Mouse (Mus musculus): ENCODE measurements around the gene Tmem186. TPM values are rescaled to one million over a fixed set of nuclear protein-coding genes. Genes with fewer than 3 reads are reported as not detected.
A peak's percentile ranks its signal among the peaks of the same experiment; 100 is the strongest.

Tmem186 gene
- total and polyA plus RNA-seq, 2 experiments from 2014 or later: 14.8 to 21.8 TPM

DNA sequence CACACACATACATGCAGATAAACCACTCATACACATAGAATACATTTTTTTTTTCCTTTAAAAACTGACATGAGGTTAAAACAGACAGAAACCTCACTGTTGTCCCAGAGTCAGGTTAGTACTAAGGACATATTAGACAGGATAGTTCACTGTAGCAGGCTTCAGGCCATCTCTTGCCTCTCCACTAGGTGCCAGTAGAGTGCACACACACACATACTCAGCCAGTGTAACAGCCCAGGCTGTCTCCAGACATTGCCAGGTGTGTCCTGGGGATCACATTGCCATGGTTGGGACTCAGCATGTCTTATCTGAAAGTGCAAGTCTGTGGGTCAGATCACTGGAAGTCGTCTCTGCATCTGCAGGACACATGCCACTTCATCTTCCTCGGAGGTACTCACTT is 6.3 kb upstream of the Tmem186 start:
- WGBS: 57% methylated on average over 2 of the region's 2 CpGs
- no peak overlapping the region for H3K9ac ChIP-seq (replicated peaks; ENCODE audit: low read depth, low read length)
- TF ChIP-seq CTCF (IDR thresholded peaks at IDR 0.05; ENCODE audit: low read depth): peak; percentile 75
- no peak for TF ChIP-seq EP300 (IDR thresholded peaks at IDR 0.05; ENCODE audit: low read depth)
- no peak overlapping the region for H3K4me2 ChIP-seq (ENCODE audit: low read depth, low read length)
- no peaks in the 10 kb centered on the region for H3K9me3 ChIP-seq (replicated peaks; ENCODE audit: control insufficient read depth, low read length)
- H3K27ac ChIP-seq (ENCODE audit: low read depth): no peak overlapping the region
- DNase-seq (ENCODE audit: low spot score): peak; percentile 32
- H3K4me3 ChIP-seq (ENCODE audit: low read depth, low read length): no peak overlapping the region
- peaks cover 3% of the 10 kb centered on the region; the same call in 1 of the 2 replicates for H3K4me1 ChIP-seq (ENCODE audit: control insufficient read depth, insufficient read depth)
- H3K36me3 ChIP-seq (replicated peaks; ENCODE audit: control insufficient read depth, insufficient read depth, low read length): peaks cover 62% of the 10 kb centered on the region
- no peaks in the 10 kb centered on the region for H3K27me3 ChIP-seq (ENCODE audit: control insufficient read depth, insufficient read depth, low read length)
- peak; percentile 87 for ATAC-seq (ENCODE audit: insufficient read depth, low read depth)

DNA sequence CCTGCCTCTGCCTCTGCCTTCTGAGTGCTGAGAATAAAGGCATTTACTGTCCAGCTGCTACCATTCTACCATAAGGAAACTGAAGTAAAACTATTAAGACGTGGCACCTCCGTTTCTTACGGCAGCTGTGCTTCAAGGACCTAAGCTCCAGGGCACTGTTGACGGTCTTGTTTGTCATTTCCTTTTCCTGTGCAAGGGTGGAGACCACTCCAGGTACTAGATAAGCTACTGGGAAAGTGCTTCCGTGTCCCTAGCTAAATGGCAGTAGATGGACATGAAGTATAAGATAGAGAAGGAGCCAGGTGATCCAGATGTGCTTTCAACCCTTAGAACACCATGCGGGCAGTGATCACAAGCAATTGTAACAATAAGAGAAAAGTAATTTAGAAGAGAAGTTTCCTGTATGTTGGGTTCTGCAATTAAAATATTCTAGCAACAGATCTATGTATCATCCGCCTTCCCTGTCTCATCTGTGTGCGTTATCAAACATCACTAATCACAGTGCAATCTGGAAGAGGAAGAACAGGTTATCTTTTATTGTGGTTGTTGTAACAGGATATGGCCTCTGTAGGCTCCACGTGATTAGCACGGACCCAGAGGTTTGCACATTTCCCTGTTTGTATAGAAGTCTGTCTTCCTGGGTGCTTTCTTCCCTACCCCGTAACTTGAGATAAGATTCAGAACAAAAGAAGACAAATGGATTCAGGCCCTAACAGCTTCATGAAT is 2.1 kb upstream of the Tmem186 start:
- 65% methylated on average over 11 of the region's 11 CpGs for WGBS
- no peak overlapping the region for H3K4me3 ChIP-seq (ENCODE audit: low read depth, low read length)
- no peak overlapping the region for H3K27ac ChIP-seq (ENCODE audit: low read depth)
- H3K4me1 ChIP-seq (ENCODE audit: control insufficient read depth, insufficient read depth): peaks cover 12% of the 10 kb centered on the region
- DNase-seq (ENCODE audit: low spot score): no peak
- TF ChIP-seq EP300 (IDR thresholded peaks at IDR 0.05; ENCODE audit: low read depth) (no peak), CTCF (IDR thresholded peaks at IDR 0.05; ENCODE audit: low read depth) (no peak)
- peaks cover 21% of the 10 kb centered on the region for H3K36me3 ChIP-seq (replicated peaks; ENCODE audit: control insufficient read depth, insufficient read depth, low read length)
- H3K4me2 ChIP-seq (ENCODE audit: low read depth, low read length): no peak overlapping the region
- no peak for ATAC-seq (ENCODE audit: insufficient read depth, low read depth)
- H3K9me3 ChIP-seq (replicated peaks; ENCODE audit: control insufficient read depth, low read length): no peaks in the 10 kb centered on the region
- no peak overlapping the region for H3K9ac ChIP-seq (replicated peaks; ENCODE audit: low read depth, low read length)
- H3K27me3 ChIP-seq (ENCODE audit: control insufficient read depth, insufficient read depth, low read length): no peaks in the 10 kb centered on the region

DNA sequence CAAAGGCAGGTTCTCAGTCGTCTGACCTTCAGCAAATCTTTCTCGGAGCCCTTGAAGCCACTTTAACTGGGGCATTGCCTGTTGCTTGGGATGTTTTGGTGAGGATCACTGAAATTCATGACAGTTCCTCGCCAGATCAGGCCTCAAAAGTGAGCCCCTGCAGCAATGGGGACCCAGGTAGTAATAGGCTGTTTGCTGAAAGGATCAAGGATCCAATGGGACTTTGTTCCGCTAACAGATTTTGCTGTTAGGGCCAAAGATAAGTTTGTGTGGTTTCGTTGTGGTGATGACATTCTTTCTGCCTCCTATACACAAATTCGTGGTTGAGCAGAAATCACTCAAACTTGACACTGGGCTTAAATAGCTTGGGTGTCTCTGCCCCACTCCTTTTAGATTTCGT is 619 bp upstream of the Tmem186 start:
- peak overlapping the region; percentile 82 for H3K4me2 ChIP-seq (ENCODE audit: low read depth, low read length)
- DNase-seq (ENCODE audit: low spot score) (no peak), ATAC-seq (ENCODE audit: insufficient read depth, low read depth) (no peak)
- TF ChIP-seq EP300 (IDR thresholded peaks at IDR 0.05; ENCODE audit: low read depth) (no peak), CTCF (IDR thresholded peaks at IDR 0.05; ENCODE audit: low read depth) (no peak)
- no peaks in the 10 kb centered on the region for H3K27me3 ChIP-seq (ENCODE audit: control insufficient read depth, insufficient read depth, low read length)
- peaks cover 12% of the 10 kb centered on the region for H3K4me1 ChIP-seq (ENCODE audit: control insufficient read depth, insufficient read depth)
- peak overlapping the region; percentile 91 for H3K27ac ChIP-seq (ENCODE audit: low read depth)
- peak overlapping the region; percentile 84 for H3K9ac ChIP-seq (replicated peaks; ENCODE audit: low read depth, low read length)
- no peaks in the 10 kb centered on the region for H3K9me3 ChIP-seq (replicated peaks; ENCODE audit: control insufficient read depth, low read length)
- 28% methylated on average over 7 of the region's 7 CpGs for WGBS
- H3K36me3 ChIP-seq (replicated peaks; ENCODE audit: control insufficient read depth, insufficient read depth, low read length): peaks cover 7% of the 10 kb centered on the region
- peak overlapping the region; percentile 86 for H3K4me3 ChIP-seq (ENCODE audit: low read depth, low read length)

DNA sequence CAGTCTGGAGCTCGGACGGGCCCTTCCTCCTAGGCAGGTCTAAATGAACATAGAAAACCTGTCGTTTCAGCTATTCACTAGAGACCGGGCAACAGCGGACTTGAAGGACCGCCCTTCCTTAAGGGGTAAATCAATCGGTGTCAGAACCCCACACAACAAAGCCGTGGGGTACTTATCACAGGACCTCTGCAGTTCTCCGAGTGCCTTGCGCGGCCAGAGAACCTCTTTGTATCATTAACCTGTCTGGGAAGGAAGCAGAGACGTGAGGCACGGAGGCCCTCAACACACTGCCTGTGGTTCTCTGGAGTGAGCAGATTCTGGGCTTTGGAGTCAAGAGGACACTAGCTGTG is 670 bp downstream of the Tmem186 start:
- ATAC-seq (ENCODE audit: insufficient read depth, low read depth): no peak
- WGBS: 0% methylated on average over 13 of the region's 13 CpGs

DNA sequence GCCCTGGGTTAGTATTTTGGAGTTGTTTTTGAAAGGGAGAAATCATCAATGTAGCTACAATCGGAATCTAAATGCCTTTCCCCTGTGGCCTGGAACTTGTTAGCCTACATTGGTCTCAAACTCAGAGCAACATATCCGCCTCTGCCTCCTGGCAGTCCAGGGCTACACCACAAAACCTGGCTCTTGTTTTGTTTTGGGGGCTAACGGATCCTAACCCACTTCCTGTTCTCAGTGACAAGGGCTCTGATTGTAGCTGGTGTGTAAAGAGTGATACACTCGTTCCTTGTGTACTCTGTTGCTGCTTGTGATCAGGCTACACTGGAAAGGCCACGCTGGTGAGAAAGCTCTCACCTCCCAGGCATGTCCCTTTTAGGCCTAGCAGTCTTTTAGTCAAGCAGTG is 6.1 kb downstream of the Tmem186 start:
- TF ChIP-seq EP300 (IDR thresholded peaks at IDR 0.05; ENCODE audit: low read depth) (no peak), CTCF (IDR thresholded peaks at IDR 0.05; ENCODE audit: low read depth) (no peak)
- H3K27ac ChIP-seq (ENCODE audit: low read depth): no peak overlapping the region
- ATAC-seq (ENCODE audit: insufficient read depth, low read depth): no peak

More for the DNA sequence above, 670 bp downstream of the Tmem186 start:
- Histone ChIP-seq H3K4me1 (ENCODE audit: control insufficient read depth, insufficient read depth) (peaks cover 12% of the 10 kb centered on the region), H3K4me3 (ENCODE audit: low read depth, low read length) (peak overlapping the region; percentile 86), H3K27me3 (ENCODE audit: control insufficient read depth, insufficient read depth, low read length) (no peaks in the 10 kb centered on the region), H3K9ac (replicated peaks; ENCODE audit: low read depth, low read length) (peak overlapping the region; percentile 84), H3K9me3 (replicated peaks; ENCODE audit: control insufficient read depth, low read length) (no peaks in the 10 kb centered on the region), H3K36me3 (replicated peaks; ENCODE audit: control insufficient read depth, insufficient read depth, low read length) (peaks cover 4% of the 10 kb centered on the region; the same call in 1 of the 2 replicates), H3K4me2 (ENCODE audit: low read depth, low read length) (peak overlapping the region; percentile 82), H3K27ac (ENCODE audit: low read depth) (peak overlapping the region; percentile 91)
- no peak for DNase-seq (ENCODE audit: low spot score)
- TF ChIP-seq EP300 (IDR thresholded peaks at IDR 0.05; ENCODE audit: low read depth) (no peak), CTCF (IDR thresholded peaks at IDR 0.05; ENCODE audit: low read depth) (no peak)

More for the DNA sequence above, 6.1 kb downstream of the Tmem186 start:
- Histone ChIP-seq H3K9me3 (replicated peaks; ENCODE audit: control insufficient read depth, low read length) (no peaks in the 10 kb centered on the region), H3K4me1 (ENCODE audit: control insufficient read depth, insufficient read depth) (peaks cover 5% of the 10 kb centered on the region; the same call in 1 of the 2 replicates), H3K27me3 (ENCODE audit: control insufficient read depth, insufficient read depth, low read length) (no peaks in the 10 kb centered on the region), H3K4me2 (ENCODE audit: low read depth, low read length) (no peak overlapping the region), H3K36me3 (replicated peaks; ENCODE audit: control insufficient read depth, insufficient read depth, low read length) (peaks cover 9% of the 10 kb centered on the region; the same call in 1 of the 2 replicates), H3K4me3 (ENCODE audit: low read depth, low read length) (no peak overlapping the region), H3K9ac (replicated peaks; ENCODE audit: low read depth, low read length) (no peak overlapping the region)
- 80% methylated on average over 5 of the region's 5 CpGs for WGBS
- no peak for DNase-seq (ENCODE audit: low spot score)

Measured in heart, postnatal 0 days (tissue).